In genomic region chr3:10095076-10095622, GRCm38 (mm10) we compare ENCODE assay signal across 13 mouse cellular contexts.
"Had no signal": no experiment of that assay in that cellular context is flagged by ENCODE, and none has a peak within 500 bp of the region (broad histone marks: within the 10 kb centered on the region; RNA-seq: fewer than 3 reads in every experiment).

No protein-coding gene starts in this region.

- ATAC-seq: lung, postnatal 0 days; midbrain, embryonic 15.5 days had no signal

- DNase-seq: lung, adult 2 months; lung, postnatal 36 days; spleen, adult 18-20 months; thymus, adult 18-20 months; thymus, postnatal 14 days had no signal

- H3K36me3 ChIP-seq: kidney, embryonic 15.5 days; limb, embryonic 10.5 days; liver, embryonic 15.5 days; midbrain, embryonic 15.5 days; neural tube, embryonic 12.5 days had no signal

- H3K4me2 ChIP-seq: kidney, embryonic 15.5 days; liver, embryonic 11.5 days; liver, embryonic 15.5 days; midbrain, embryonic 15.5 days; neural tube, embryonic 12.5 days had no signal

- H3K9me3 ChIP-seq: kidney, embryonic 15.5 days; limb, embryonic 10.5 days; liver, embryonic 15.5 days; midbrain, embryonic 15.5 days; neural tube, embryonic 12.5 days had no signal

- H3K4me3 ChIP-seq: kidney, embryonic 15.5 days; left cerebral cortex, adult 2 months; limb, embryonic 10.5 days; liver, embryonic 15.5 days; midbrain, embryonic 15.5 days; neural tube, embryonic 12.5 days had no signal

- H3K4me1 ChIP-seq: kidney, embryonic 15.5 days; midbrain, embryonic 15.5 days; neural tube, embryonic 12.5 days had no signal

- H3K27ac ChIP-seq: left cerebral cortex, adult 2 months; limb, embryonic 10.5 days; liver, embryonic 15.5 days; midbrain, embryonic 15.5 days; neural tube, embryonic 12.5 days had no signal

- H3K9ac ChIP-seq: kidney, embryonic 15.5 days; liver, embryonic 15.5 days; midbrain, embryonic 15.5 days; neural tube, embryonic 12.5 days had no signal

- H3K27me3 ChIP-seq: kidney, embryonic 15.5 days; midbrain, embryonic 15.5 days; neural tube, embryonic 12.5 days had no signal
